ENCODE assay signal across 14 mouse cellular contexts in the genomic region with DNA sequence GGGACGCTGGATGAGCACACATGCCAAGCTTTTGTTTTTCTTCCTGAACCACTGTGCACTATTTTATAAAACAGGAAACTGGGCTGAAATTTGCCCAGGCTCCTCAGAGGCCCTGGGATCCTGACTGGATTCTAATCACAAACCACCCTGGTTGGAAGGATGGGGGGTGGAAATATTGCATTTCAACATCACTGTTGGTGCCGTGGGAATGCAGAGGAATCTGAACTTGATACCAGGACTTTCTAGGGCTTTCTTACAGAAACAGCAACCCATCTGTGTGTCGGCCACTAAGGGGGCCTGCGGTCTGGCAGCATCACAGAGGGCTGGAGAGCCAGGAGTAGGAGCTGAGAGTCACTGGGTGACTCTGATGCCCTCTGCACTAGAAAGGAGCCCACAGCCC. TPM values are rescaled to one million over a fixed set of nuclear protein-coding genes. Genes with fewer than 3 reads are reported as not detected.
DNase-seq lines count a peak whose midpoint lies in the region; ATAC-seq lines count a peak whose summit lies in the region.
"Had no signal": no experiment of that assay in that cellular context is flagged by ENCODE, and none has a peak within 500 bp of the region (broad histone marks: within the 10 kb centered on the region; RNA-seq: fewer than 3 reads in every experiment).

No protein-coding gene starts in this region.

- peaks cover 21% of the 10 kb centered on the region for H3K4me1 ChIP-seq in hindbrain, embryonic 14.5 days (replicated peaks; ENCODE audit: control insufficient read depth, insufficient read depth, low read length)
- peaks cover 55% of the 10 kb centered on the region for H3K4me1 ChIP-seq in hindbrain, embryonic 12.5 days
- H3K4me1 ChIP-seq in midbrain, embryonic 10.5 days, result peaks cover 50% of the 10 kb centered on the region
- peaks cover 21% of the 10 kb centered on the region for H3K4me1 ChIP-seq in midbrain, embryonic 13.5 days (replicated peaks)
- peaks cover 41% of the 10 kb centered on the region for H3K4me1 ChIP-seq in embryonic facial prominence, embryonic 15.5 days
- H3K4me1 ChIP-seq in limb, embryonic 10.5 days, result peaks cover 50% of the 10 kb centered on the region

- H3K4me2 ChIP-seq in hindbrain, embryonic 14.5 days (replicated peaks), result no peak overlapping the region
- H3K4me2 ChIP-seq in hindbrain, embryonic 12.5 days (replicated peaks), result no peak overlapping the region
- no peak overlapping the region for H3K4me2 ChIP-seq in midbrain, embryonic 13.5 days (replicated peaks)
- no peak overlapping the region for H3K4me2 ChIP-seq in embryonic facial prominence, embryonic 15.5 days (replicated peaks)
- H3K4me2 ChIP-seq: liver, embryonic 15.5 days had no signal

- no peak overlapping the region for H3K4me3 ChIP-seq in hindbrain, embryonic 14.5 days (replicated peaks; ENCODE audit: low read length)
- H3K4me3 ChIP-seq in hindbrain, embryonic 12.5 days, result no peak overlapping the region
- H3K4me3 ChIP-seq in midbrain, embryonic 10.5 days, result no peak overlapping the region
- H3K4me3 ChIP-seq in midbrain, embryonic 13.5 days (replicated peaks), result no peak overlapping the region
- H3K4me3 ChIP-seq in embryonic facial prominence, embryonic 15.5 days (replicated peaks), result no peak overlapping the region
- no peak overlapping the region for H3K4me3 ChIP-seq in limb, embryonic 10.5 days
- H3K4me3 ChIP-seq: liver, embryonic 15.5 days had no signal

- no peaks in the 10 kb centered on the region for H3K27me3 ChIP-seq in hindbrain, embryonic 14.5 days (ENCODE audit: control insufficient read depth, insufficient read depth, low read length)
- H3K27me3 ChIP-seq in hindbrain, embryonic 12.5 days, result no peaks in the 10 kb centered on the region; the same call in 1 of the 2 replicates
- H3K27me3 ChIP-seq in midbrain, embryonic 10.5 days (ENCODE audit: low read depth, poor library complexity, severe bottlenecking), result peaks cover 8% of the 10 kb centered on the region; the same call in 1 of the 2 replicates
- no peaks in the 10 kb centered on the region for H3K27me3 ChIP-seq in midbrain, embryonic 13.5 days
- H3K27me3 ChIP-seq in embryonic facial prominence, embryonic 15.5 days, result 0 out of 2 replicates have a peak, but pooled peaks cover 5% of the 10 kb centered on the region
- H3K27me3 ChIP-seq in limb, embryonic 10.5 days (ENCODE audit: low read depth, poor library complexity, severe bottlenecking), result no peaks in the 10 kb centered on the region
- H3K27me3 ChIP-seq: liver, embryonic 15.5 days had no signal

- ATAC-seq in hindbrain, embryonic 14.5 days (ENCODE audit: low FRiP score), result no peak
- ATAC-seq in hindbrain, embryonic 12.5 days (ENCODE audit: low FRiP score), result no peak
- no peak for ATAC-seq in midbrain, embryonic 13.5 days
- no peak for ATAC-seq in embryonic facial prominence, embryonic 15.5 days (ENCODE audit: insufficient number of reproducible peaks, low FRiP score, low TSS enrichment, low read depth)
- ATAC-seq: forebrain, embryonic 16.5 days had no signal

- H3K27ac ChIP-seq in hindbrain, embryonic 14.5 days, result no peak overlapping the region
- H3K27ac ChIP-seq in hindbrain, embryonic 12.5 days, result no peak overlapping the region
- H3K27ac ChIP-seq in midbrain, embryonic 10.5 days (replicated peaks), result 0 out of 2 replicates have a peak overlapping the region, but pooled peaks have one; percentile 4
- no peak overlapping the region for H3K27ac ChIP-seq in midbrain, embryonic 13.5 days
- H3K27ac ChIP-seq in embryonic facial prominence, embryonic 15.5 days (replicated peaks), result 0 out of 2 replicates have a peak overlapping the region, but pooled peaks have one; percentile 8
- peak overlapping the region; percentile 61 for H3K27ac ChIP-seq in limb, embryonic 10.5 days
- H3K27ac ChIP-seq: liver, embryonic 15.5 days had no signal

- 78% methylated on average over 4 of the region's 4 CpGs for whole genome bisulfite sequencing in hindbrain, embryonic 14.5 days
- WGBS in hindbrain, embryonic 12.5 days, result 63% methylated on average over 4 of the region's 4 CpGs
- WGBS in midbrain, embryonic 10.5 days, result 77% methylated on average over 4 of the region's 4 CpGs
- WGBS in midbrain, embryonic 13.5 days, result 73% methylated on average over 4 of the region's 4 CpGs
- WGBS in embryonic facial prominence, embryonic 15.5 days, result 54% methylated on average over 4 of the region's 4 CpGs
- 86% methylated on average over 4 of the region's 4 CpGs for WGBS in limb, embryonic 10.5 days

- 0 out of 2 replicates have a peak overlapping the region, but pooled peaks have one; percentile 9 for H3K9ac ChIP-seq in hindbrain, embryonic 14.5 days
- no peak overlapping the region for H3K9ac ChIP-seq in hindbrain, embryonic 12.5 days
- no peak overlapping the region for H3K9ac ChIP-seq in midbrain, embryonic 13.5 days (replicated peaks)
- no peak overlapping the region for H3K9ac ChIP-seq in embryonic facial prominence, embryonic 15.5 days
- H3K9ac ChIP-seq: liver, embryonic 15.5 days had no signal

- no peaks in the 10 kb centered on the region for H3K36me3 ChIP-seq in hindbrain, embryonic 14.5 days (replicated peaks; ENCODE audit: control insufficient read depth, insufficient read depth)
- no peaks in the 10 kb centered on the region for H3K36me3 ChIP-seq in hindbrain, embryonic 12.5 days
- H3K36me3 ChIP-seq in midbrain, embryonic 10.5 days, result no peaks in the 10 kb centered on the region
- H3K36me3 ChIP-seq in midbrain, embryonic 13.5 days, result no peaks in the 10 kb centered on the region
- no peaks in the 10 kb centered on the region for H3K36me3 ChIP-seq in embryonic facial prominence, embryonic 15.5 days
- H3K36me3 ChIP-seq in limb, embryonic 10.5 days, result no peaks in the 10 kb centered on the region
- H3K36me3 ChIP-seq: liver, embryonic 15.5 days had no signal

- no peak for DNase-seq in hindbrain, embryonic 14.5 days (ENCODE audit: low spot score)
- DNase-seq in midbrain, embryonic 10.5 days (ENCODE audit: low spot score), result no peak
- no peak for DNase-seq in limb, embryonic 10.5 days (ENCODE audit: low spot score)
- DNase-seq in layer of hippocampus, postnatal 14 days (ENCODE audit: low spot score in 2 of 2), result no peak
- no peak for DNase-seq in adrenal gland, postnatal 25 days
- DNase-seq: cerebellum, adult 11-12 months; embryo, embryonic 11 days; gastrocnemius, postnatal 25 days; thymus, postnatal 25 days had no signal

- H3K9me3 ChIP-seq in hindbrain, embryonic 14.5 days (ENCODE audit: control insufficient read depth, low read length), result no peaks in the 10 kb centered on the region
- no peaks in the 10 kb centered on the region for H3K9me3 ChIP-seq in hindbrain, embryonic 12.5 days (replicated peaks)
- H3K9me3 ChIP-seq in midbrain, embryonic 10.5 days (replicated peaks), result no peaks in the 10 kb centered on the region
- H3K9me3 ChIP-seq in midbrain, embryonic 13.5 days, result no peaks in the 10 kb centered on the region
- no peaks in the 10 kb centered on the region for H3K9me3 ChIP-seq in embryonic facial prominence, embryonic 15.5 days (replicated peaks)
- H3K9me3 ChIP-seq in limb, embryonic 10.5 days (replicated peaks), result no peaks in the 10 kb centered on the region
- H3K9me3 ChIP-seq: liver, embryonic 15.5 days had no signal

RNA-seq across cellular contexts. Expression of gene Csrp1, which starts 47.5 kb away (rescaled TPM):
- polyA plus RNA-seq in hindbrain, embryonic 14.5 days (2014; fragmentation: Nextera tagmentation; extraction: Ambion mirVana), result 21.7 and 22.1 TPM in 2 replicates
- polyA plus RNA-seq in hindbrain, embryonic 12.5 days (2016; fragmentation: Nextera tagmentation; extraction: Ambion mirVana), result 47.7 and 54.1 TPM in 2 replicates
- 41.9 and 44.9 TPM in 2 replicates for polyA plus RNA-seq in midbrain, embryonic 10.5 days (2016; fragmentation: Nextera tagmentation; extraction: Ambion mirVana)
- 13.9 and 16.0 TPM in 2 replicates for polyA plus RNA-seq in midbrain, embryonic 13.5 days (2015; fragmentation: Nextera tagmentation; extraction: Ambion mirVana)
- polyA plus RNA-seq in embryonic facial prominence, embryonic 15.5 days (2015; fragmentation: Nextera tagmentation; extraction: Ambion mirVana), result 118 and 128 TPM in 2 replicates
- polyA plus RNA-seq in limb, embryonic 10.5 days (2016; fragmentation: Nextera tagmentation; extraction: Ambion mirVana), result 46.3 and 54.4 TPM in 2 replicates
- 100 to 1,000 TPM; 150 to 168 TPM for total RNA-seq in layer of hippocampus, postnatal 14 days (2021)
- total RNA-seq in adrenal gland, postnatal 25 days (2021), result 43.2 and 52.1 TPM in 2 replicates

Comparison
In these comparisons a context has a peak if more than half of its experiments do, and no peak if none do; other contexts are left out.
1. H3K27ac ChIP-seq: peak in midbrain, embryonic 10.5 days (single experiment), embryonic facial prominence, embryonic 15.5 days (single experiment) and limb, embryonic 10.5 days (single experiment); none in hindbrain, embryonic 14.5 days (single experiment), hindbrain, embryonic 12.5 days (single experiment) and midbrain, embryonic 13.5 days (single experiment).